Mouse (Mus musculus): Measurements from ENCODE around the gene Zpld1.

DNA sequence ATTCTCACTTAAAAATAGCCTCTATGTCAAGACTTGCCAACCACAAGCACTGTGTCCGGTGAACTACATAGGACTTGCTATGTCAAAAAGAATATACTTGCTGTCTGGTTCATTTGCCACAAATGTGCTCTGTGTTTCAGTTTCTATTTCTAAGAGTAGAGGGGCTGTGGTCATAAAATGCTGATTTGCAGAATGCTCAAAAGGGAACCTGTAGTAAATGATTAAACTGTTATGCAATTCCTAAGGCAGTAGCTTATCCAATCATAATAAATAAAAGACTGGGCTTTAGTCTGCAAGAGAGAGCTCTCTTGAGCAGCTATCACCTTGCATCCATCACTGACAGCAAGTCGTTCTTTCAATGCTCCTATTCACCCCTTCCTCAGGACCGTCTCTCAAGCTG is 47.9 kb upstream of the Zpld1 start:
- TF ChIP-seq GATA1 (IDR thresholded peaks at IDR 0.05; ENCODE audit: borderline replicate concordance, low read length) (no peak), FLI1 (IDR thresholded peaks at IDR 0.05; ENCODE audit: low read length) (no peak)
